Mouse (Mus musculus) stomach, embryonic 14.5 days (tissue): ENCODE measurements around the gene Il9. TPM values are rescaled to one million over a fixed set of nuclear protein-coding genes. Genes with fewer than 3 reads are reported as not detected.

Experiments used
- ATAC-seq: fragments of 200-750 bp; cut with Nextera tagmentation; 2 replicates; pipeline ENCODE4 v1.8.0; 2017; ENCODE audit warnings: low read depth, moderate TSS enrichment; ENCODE audit not compliant: insufficient number of reproducible peaks, insufficient read depth, low FRiP score
- H3K27ac ChIP-seq: fragments of 300-500 bp; sonication (generic); 2 replicates; pipeline ENCODE4 v1.5.1; 2014; ENCODE audit warnings: mild to moderate bottlenecking, low read length, moderate library complexity, mixed read lengths
- H3K27me3 ChIP-seq: fragments of 300-500 bp; sonication (generic); 2 replicates; pipeline ENCODE4 v1.6.1; 2014; ENCODE audit warnings: low read length, control low read depth, mixed read lengths; ENCODE audit not compliant: control insufficient read depth, insufficient read depth
- H3K36me3 ChIP-seq: fragments of 300-500 bp; sonication (generic); 2 replicates; pipeline ENCODE4 v1.6.1; 2014; ENCODE audit warnings: mild to moderate bottlenecking, control low read depth, low read length, moderate library complexity, mixed read lengths; ENCODE audit not compliant: control insufficient read depth, insufficient read depth
- H3K4me1 ChIP-seq: fragments of 300-500 bp; sonication (generic); 2 replicates; pipeline ENCODE4 v1.6.1; 2014; ENCODE audit warnings: low read length, control low read depth, mixed read lengths; ENCODE audit not compliant: control insufficient read depth, insufficient read depth
- H3K4me2 ChIP-seq: fragments of 300-500 bp; sonication (generic); replicated peaks from 2 replicates; pipeline ENCODE4 v1.6.1; 2014; ENCODE audit warnings: low read depth, low read length, control low read depth
- H3K4me3 ChIP-seq: fragments of 300-500 bp; sonication (generic); 2 replicates; pipeline ENCODE4 v1.5.1; 2014; ENCODE audit warnings: low read depth, low read length, control low read depth
- H3K9ac ChIP-seq: fragments of 300-500 bp; sonication (generic); replicated peaks from 2 replicates; pipeline ENCODE4 v1.6.1; 2014; ENCODE audit warnings: low read depth, mild to moderate bottlenecking, control low read depth, low read length, moderate library complexity, mixed read lengths
- H3K9me3 ChIP-seq: fragments of 300-500 bp; sonication (generic); 2 replicates; pipeline ENCODE4 v1.6.1; 2016; ENCODE audit warnings: low read depth, low read length, control low read depth; ENCODE audit not compliant: control insufficient read depth
- WGBS: fragments of 180-500 bp; shearing (Covaris S2); extraction: QIAGEN DNeasy Blood & Tissue Kit; methylation state at CpG from one replicate; pipeline ENCODE4 v1.1.7; 2014; 5-methylcytosine and 5-hydroxymethylcytosine counted together
- polyA plus RNA-seq: library from polyadenylated mRNA; unstranded; fragments of >200 nt; fragmentation: Nextera tagmentation; extraction: Ambion mirVana; gene quantifications from 2 replicates; pipeline ENCODE4 v1.2.1, GENCODE M21; 2014

Il9 gene
- polyA plus RNA-seq = not detected in 2 replicates

DNA sequence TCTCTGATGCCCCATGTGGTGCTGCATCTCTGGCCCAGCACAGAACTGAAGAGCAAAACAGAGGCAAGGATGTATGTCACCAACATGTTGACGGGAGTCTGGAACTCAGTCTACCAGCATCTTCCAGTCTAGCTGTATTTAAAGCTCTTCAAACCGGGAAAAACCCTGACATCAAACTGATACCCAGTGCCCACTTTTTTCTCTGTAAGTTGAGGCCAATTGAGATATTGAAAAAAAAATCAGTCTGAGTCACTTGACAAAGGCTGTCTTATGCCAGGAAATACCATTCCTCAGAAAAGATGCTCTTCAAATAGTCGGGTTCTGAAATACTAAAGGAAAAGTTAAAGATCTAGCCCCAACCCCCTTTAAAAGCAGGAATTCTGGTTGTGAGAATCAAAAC is at the start of gene Il9:
Gene Il9 (minus strand): TSS at position 101 of the 400 bp plus-strand sequence.
- no peak within 1 kb of the TSS for H3K27ac ChIP-seq
- H3K9me3 ChIP-seq = no peaks in the 10 kb centered on the region
- no peaks in the 10 kb centered on the region for H3K4me1 ChIP-seq
- no peak within 1 kb of the TSS for H3K4me3 ChIP-seq
- no peak within 1 kb of the TSS for H3K4me2 ChIP-seq
- no peak for ATAC-seq
- H3K36me3 ChIP-seq = no peaks in the 10 kb centered on the region
- 81% methylated on average over 3 of the region's 3 CpGs for WGBS
- no peak within 1 kb of the TSS for H3K9ac ChIP-seq
- no peaks in the 10 kb centered on the region for H3K27me3 ChIP-seq

DNA sequence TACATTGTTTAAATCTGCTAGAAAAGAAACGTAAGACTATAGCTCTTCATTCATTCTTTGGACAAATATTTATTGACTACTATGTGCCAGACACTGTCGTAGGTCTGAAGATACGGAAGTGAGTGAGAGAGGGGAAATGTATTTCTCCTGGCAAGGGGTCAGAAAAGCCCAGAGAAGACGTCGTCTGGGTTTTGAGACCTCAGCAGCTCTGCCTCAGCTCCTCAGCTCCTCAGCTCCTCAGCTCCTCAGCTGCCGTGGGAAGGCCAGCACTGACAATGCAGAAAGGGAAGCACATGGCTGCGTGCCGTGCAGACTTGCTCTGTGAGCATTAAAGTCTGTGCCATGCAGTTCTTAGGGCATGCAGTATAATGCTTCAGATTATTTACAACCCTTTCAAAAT is 47.6 kb upstream of the Il9 start:
- Histone ChIP-seq H3K4me3 (no peak overlapping the region), H3K9ac (no peak overlapping the region), H3K27ac (no peak overlapping the region), H3K36me3 (no peaks in the 10 kb centered on the region), H3K4me2 (no peak overlapping the region), H3K4me1 (no peaks in the 10 kb centered on the region), H3K9me3 (0 out of 2 replicates have a peak, but pooled peaks cover 3% of the 10 kb centered on the region), H3K27me3 (no peaks in the 10 kb centered on the region)
- WGBS = 47% methylated on average over 8 of the region's 8 CpGs
- ATAC-seq = no peak

DNA sequence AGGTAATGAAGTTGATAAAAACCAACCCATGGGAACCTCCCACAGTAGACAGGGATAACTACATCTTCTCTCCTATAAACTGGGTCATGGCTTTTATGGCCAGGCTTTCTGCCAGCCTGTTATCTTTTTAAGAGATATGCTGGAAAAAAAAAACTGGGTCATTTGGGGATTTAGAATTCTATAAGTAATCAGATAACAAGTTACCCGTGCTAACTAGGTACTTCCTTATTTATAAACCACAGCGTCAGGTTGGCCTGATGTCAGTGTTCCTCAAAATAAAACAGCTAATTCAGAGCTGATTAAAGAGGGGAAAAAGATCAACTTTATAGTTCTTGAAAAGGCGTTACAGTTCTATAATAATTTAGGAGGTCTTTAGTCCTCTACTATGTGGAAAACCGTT is 47.0 kb upstream of the Il9 start:
- H3K9ac ChIP-seq = no peak overlapping the region
- no peak overlapping the region for H3K27ac ChIP-seq
- no peak overlapping the region for H3K4me3 ChIP-seq
- WGBS = 79% methylated on average over 4 of the region's 4 CpGs
- ATAC-seq = no peak
- H3K4me1 ChIP-seq = no peaks in the 10 kb centered on the region
- no peaks in the 10 kb centered on the region for H3K36me3 ChIP-seq
- H3K9me3 ChIP-seq = no peaks in the 10 kb centered on the region
- H3K4me2 ChIP-seq = no peak overlapping the region
- no peaks in the 10 kb centered on the region for H3K27me3 ChIP-seq

DNA sequence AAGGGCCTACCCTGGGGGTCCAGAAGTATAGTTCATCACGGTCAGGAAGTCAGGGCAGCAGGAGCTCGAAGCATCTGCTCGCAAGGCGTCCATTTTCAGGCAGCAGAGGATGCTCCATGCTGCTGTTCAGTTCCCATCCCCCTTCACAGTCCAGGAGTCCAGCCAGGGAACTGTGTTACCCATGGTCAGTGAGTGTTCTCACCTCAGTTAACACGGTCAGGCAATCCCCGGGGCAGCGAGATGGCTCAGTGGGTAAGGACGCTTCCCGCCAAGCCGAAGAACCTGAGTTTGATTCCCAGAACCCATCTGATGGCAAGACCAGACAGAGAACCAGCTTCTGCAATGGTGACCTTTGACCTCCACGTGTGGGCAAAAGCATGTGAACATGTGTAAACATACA is 46.2 kb upstream of the Il9 start:
- Histone ChIP-seq H3K27ac (no peak overlapping the region), H3K4me2 (no peak overlapping the region), H3K27me3 (no peaks in the 10 kb centered on the region), H3K4me3 (no peak overlapping the region), H3K9ac (no peak overlapping the region), H3K36me3 (no peaks in the 10 kb centered on the region), H3K4me1 (no peaks in the 10 kb centered on the region), H3K9me3 (no peaks in the 10 kb centered on the region)
- ATAC-seq = no peak
- WGBS = 85% methylated on average over 11 of the region's 11 CpGs

DNA sequence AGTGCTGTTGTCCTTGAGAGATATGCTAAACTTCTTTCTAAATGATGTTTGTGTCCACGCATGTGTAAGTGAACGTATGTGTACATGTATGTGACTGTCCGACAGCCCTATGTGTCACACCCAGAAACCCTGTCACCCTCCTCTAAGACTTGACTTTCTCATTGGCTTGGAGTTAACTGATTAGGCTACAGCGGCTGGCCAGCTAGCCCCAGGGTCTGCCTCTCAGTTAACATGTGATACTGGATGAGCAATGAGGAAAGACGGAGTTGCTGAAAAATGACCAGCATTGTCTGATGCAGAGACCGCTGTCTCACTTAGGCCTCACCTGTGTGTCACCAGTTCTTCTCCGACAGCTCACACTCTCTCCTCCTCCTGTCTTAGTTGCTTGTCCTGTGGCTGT is 45.8 kb upstream of the Il9 start:
- H3K36me3 ChIP-seq = no peaks in the 10 kb centered on the region
- no peaks in the 10 kb centered on the region for H3K4me1 ChIP-seq
- H3K27me3 ChIP-seq = no peaks in the 10 kb centered on the region
- no peak overlapping the region for H3K4me3 ChIP-seq
- no peaks in the 10 kb centered on the region for H3K9me3 ChIP-seq
- H3K4me2 ChIP-seq = no peak overlapping the region
- WGBS = 94% methylated on average over 7 of the region's 7 CpGs
- ATAC-seq = no peak
- H3K9ac ChIP-seq = no peak overlapping the region
- H3K27ac ChIP-seq = no peak overlapping the region

DNA sequence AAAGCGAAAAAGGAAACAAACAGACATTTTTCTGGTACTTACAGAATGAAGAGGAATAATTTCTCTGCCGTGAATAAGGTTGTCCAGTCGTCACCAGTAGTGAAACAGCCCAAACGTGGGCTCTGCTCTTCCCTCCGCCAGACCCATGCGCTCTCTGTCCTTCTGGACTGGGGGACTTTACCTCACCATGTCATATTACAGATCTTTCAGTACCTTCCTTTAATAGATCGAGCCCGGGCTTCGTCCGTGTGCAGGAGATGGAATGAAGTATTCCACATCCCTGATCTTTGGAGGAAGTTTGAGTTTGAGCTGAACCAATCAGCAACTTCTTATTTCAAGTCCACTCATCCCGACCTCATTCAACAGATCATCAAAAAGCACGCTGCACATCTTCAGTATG is 44.8 kb upstream of the Il9 start:
- Histone ChIP-seq H3K27ac (no peak overlapping the region), H3K9me3 (no peaks in the 10 kb centered on the region), H3K36me3 (no peaks in the 10 kb centered on the region), H3K4me3 (no peak overlapping the region), H3K4me1 (no peaks in the 10 kb centered on the region), H3K4me2 (no peak overlapping the region), H3K9ac (no peak overlapping the region), H3K27me3 (no peaks in the 10 kb centered on the region)
- 66% methylated on average over 12 of the region's 12 CpGs for WGBS
- no peak for ATAC-seq

DNA sequence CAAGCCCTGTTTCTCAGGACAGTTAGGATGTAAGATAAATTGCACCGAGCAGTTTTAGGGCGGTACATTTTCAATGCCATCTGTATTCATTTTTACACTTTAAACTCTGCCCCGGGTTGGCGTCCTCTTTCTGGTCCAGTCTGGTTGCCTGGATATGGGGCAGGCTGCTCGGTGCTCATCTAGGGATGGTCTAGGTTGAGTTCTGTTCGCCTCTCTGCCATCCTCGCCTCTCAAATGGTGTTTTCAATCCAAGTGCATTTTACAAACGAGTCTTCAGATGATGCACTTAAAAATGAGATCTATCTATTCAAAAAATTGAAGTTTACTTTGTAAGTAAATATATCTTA is 40.7 kb upstream of the Il9 start:
- H3K27me3 ChIP-seq = no peaks in the 10 kb centered on the region
- H3K27ac ChIP-seq = no peak overlapping the region
- no peak for ATAC-seq
- H3K4me3 ChIP-seq = peak overlapping the region; percentile 54
- WGBS = 7% methylated on average over 8 of the region's 8 CpGs
- no peaks in the 10 kb centered on the region for H3K4me1 ChIP-seq
- H3K9ac ChIP-seq = peak overlapping the region; percentile 43
- H3K36me3 ChIP-seq = no peaks in the 10 kb centered on the region
- peak overlapping the region; percentile 66 for H3K4me2 ChIP-seq
- no peaks in the 10 kb centered on the region for H3K9me3 ChIP-seq

DNA sequence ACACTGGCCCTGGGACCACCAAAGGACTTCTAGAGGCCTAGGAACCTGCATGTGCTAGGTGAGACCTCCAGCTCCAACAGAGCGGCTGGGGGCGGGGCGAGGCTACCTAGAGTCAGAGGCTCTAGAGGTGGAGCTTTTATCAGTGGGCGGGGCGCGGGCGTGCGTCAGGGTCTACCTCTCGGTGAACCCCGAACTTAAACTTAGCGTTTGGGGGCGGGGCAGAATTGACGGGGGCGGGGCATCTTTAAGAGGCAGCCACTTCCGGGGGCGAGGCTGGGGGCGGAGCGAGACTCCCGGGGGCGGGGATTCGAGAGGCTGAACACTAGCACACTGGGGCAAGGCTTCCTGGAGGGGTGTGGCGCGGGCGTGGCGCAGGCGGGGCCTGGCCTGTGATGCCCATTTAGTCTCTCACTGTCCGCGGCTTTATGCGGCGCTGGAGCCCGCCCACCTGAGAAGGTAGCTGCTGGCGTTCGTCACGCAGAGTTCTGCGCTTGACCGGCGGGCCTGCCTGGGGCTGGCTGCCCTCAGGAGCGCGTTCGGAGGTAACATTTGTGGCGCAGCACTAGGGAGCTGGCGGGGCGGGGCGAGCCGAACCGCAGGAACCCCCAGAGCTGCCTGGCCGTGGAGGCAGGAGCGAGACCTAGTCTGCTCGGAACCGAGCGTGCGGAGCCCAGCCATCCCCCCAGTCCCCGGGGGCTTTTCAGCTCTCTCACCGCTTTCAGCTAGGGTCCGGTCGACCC is 40.2 kb upstream of the Il9 start, which contains the start of gene Fbxl21:
Gene Fbxl21 (plus strand): TSS at position 392 of the 740 bp plus-strand sequence.
- peak within 1 kb of the TSS; percentile 66 for H3K4me2 ChIP-seq
- no peaks in the 10 kb centered on the region for H3K27me3 ChIP-seq
- WGBS = under 1% methylated on average over 56 of the region's 56 CpGs
- ATAC-seq = peak; percentile 99
- no peaks in the 10 kb centered on the region for H3K36me3 ChIP-seq
- no peak within 1 kb of the TSS; the same call in 1 of the 2 replicates for H3K27ac ChIP-seq
- H3K9me3 ChIP-seq = no peaks in the 10 kb centered on the region
- peak within 1 kb of the TSS; percentile 54 for H3K4me3 ChIP-seq
- peak within 1 kb of the TSS; percentile 43 for H3K9ac ChIP-seq
- H3K4me1 ChIP-seq = no peaks in the 10 kb centered on the region

DNA sequence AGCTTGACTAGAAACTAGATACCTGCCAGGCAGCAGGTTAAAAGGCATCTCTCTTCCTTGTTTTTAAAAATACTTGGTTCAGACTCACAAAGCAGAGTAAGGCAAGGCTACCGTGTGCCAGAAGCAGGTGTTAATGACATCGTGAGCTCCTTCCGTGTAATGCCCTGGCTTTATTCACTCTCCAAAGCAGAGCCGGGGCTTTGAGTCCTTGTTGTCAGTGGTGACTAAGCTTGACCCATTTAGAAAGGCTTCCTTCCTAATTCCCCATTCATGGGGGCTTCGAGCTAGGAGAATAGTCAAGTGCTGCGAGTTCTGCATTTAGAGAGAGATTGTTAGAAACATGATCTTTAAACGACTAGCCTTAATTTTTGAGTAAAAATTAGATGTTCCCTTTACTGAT is 34.8 kb upstream of the Il9 start:
- Histone ChIP-seq H3K4me3 (no peak overlapping the region), H3K9me3 (no peaks in the 10 kb centered on the region), H3K36me3 (no peaks in the 10 kb centered on the region), H3K4me1 (no peaks in the 10 kb centered on the region), H3K27ac (no peak overlapping the region), H3K4me2 (no peak overlapping the region), H3K9ac (no peak overlapping the region), H3K27me3 (no peaks in the 10 kb centered on the region)
- 53% methylated on average over 7 of the region's 7 CpGs for WGBS
- no peak for ATAC-seq
